Mouse (Mus musculus) ES-CJ7 (cell line): Measurements from ENCODE around the gene 4930435E12Rik.

Experiments
- DNase-seq: peaks from one replicate; pipeline ENCODE4 v3.0.0; 2011; ENCODE audit warnings: low read depth, low spot score

The 4930435E12Rik gene

DNA sequence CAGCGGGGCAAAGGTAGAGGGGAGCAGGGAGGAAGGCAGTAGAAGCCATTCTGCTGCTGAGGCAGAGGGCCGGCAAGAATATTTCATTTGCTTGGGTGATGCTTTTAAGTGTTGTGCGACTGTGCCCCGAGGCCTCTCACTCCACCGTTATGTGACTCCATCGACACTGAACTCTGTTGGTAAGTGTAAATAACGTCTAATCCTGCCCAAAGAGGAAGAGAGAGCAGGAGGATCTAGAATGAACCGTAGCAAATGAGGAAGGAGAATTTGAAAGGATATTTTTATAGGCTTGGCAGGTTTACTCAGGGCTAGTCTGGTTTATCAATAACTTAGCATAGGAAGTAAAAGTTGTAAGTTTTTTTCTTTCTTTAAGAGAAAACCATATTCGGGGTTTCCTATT lies 59.0 kb downstream of the 4930435E12Rik start:
- DNase-seq = no peak

DNA sequence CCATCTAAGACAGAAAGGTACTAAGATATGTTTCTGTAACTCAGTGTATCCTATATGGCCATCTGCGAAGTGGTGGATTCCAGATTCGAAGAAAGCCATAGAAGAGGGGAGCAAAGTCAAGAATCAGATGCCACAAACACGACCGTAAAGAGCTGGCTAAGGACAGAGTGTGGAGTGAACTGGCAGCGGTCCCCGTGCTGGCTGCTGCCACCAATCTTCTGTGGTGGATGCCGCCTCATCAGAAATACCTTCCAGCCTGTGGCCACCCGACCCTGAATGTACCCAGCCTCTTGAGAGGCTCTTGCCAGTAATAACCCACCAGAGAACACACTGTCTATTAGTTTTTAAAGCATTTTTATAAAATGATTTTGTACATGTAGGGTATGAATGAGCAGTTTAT lies 60.2 kb downstream of the 4930435E12Rik start:
- no peak for DNase-seq

- DNase-seq = no peak
Measured at GRCm38 (mm10) chr16:38767761-38768160, 60.8 kb downstream of the 4930435E12Rik start.

DNA sequence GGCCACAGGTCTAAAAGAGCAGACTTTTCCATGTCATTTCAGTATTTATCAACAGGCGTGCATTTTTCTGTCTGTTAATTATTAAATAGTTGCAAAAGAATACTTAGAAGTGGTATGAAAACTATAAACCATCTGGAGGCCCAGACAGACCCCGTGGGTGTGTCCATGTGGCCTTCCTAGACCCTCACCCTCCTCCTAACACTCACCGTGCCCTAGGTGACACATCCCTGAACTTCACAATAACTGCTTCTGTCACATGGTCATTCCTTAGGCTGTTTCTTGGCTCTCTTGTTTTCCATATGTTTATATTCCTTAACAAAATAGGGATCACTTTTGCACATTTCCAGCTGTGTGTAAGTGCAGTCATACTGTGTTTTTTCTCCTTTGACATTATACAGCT lies 61.9 kb downstream of the 4930435E12Rik start:
- DNase-seq = no peak

DNA sequence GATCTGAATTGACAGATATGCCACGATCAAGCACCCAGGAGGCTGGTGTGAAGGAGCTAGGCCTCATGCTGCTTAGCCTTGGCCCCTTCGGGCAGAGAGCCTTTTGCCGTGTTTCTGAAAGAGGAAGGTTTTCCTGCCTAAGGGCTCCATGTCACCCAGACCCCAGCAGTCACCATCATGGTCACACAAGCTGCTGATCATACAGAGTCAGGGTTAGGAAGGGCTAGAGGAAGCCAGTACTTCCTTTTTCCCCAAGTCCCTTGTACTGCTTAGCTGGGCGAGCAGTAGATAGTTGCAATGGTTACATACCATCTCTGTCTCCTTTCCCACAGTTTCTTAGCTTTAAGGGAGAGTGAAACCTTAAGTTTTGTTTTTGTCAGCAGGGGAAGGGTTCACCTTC lies 65.0 kb downstream of the 4930435E12Rik start:
- DNase-seq = no peak

DNA sequence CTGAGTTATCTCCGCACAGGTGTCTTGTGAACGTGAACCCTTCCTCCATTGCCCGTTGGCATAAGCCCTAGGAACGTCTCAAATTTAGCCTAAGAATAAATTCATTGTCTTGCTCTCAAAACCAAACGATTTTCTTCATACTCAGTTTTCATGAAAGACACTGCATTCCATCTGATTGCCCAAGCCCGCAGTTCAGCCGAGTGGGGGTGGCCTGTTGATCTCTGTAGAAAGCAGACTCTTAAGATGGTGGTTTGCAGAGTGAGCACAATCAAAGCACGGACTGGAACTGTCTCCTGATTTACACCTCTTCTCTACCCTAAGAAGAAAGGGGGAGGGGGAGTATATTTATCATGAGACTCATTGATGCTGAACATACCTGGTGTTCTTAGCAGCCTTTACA lies 66.1 kb downstream of the 4930435E12Rik start:
- DNase-seq = no peak
